Mouse (Mus musculus): ENCODE results near the gene Glp2r. TPM values are rescaled to one million over a fixed set of nuclear protein-coding genes. Genes with fewer than 3 reads are reported as not detected.

The Glp2r gene
- polyA plus RNA-seq, 1 experiment from 2014 or later, result 4.0 TPM

DNA sequence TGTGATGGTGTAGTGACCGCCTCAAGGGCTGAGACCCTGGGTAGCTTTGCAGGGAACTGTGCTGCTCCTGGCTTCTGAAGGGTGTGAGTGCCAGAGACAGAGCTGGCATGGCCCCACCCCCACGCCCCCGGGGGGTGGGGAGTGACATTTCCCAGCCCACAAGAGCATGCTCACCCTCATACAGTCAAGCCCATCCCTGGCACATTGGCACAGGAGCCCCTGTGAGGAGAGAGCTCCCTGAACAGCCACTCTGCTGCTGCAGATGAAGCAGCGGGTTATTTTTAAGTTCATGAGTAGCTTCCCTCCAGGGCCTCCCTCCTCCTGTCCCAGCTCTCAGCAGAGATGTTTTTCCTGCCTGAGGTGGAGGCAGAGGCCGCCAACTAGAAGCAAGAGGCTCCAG, 98.8 kb downstream of the Glp2r start:
- no peak overlapping the region for H3K4me3 ChIP-seq (replicated peaks)
- no peaks in the 10 kb centered on the region for H3K27me3 ChIP-seq (replicated peaks)
- no peak overlapping the region for H3K9ac ChIP-seq
- no peaks in the 10 kb centered on the region for H3K9me3 ChIP-seq
- no peak for ATAC-seq
- H3K36me3 ChIP-seq, result no peaks in the 10 kb centered on the region
- H3K27ac ChIP-seq, result no peak overlapping the region
- H3K4me2 ChIP-seq (replicated peaks), result no peak overlapping the region
- 59% methylated on average over 5 of the region's 5 CpGs for WGBS
- H3K4me1 ChIP-seq (replicated peaks), result no peaks in the 10 kb centered on the region

DNA sequence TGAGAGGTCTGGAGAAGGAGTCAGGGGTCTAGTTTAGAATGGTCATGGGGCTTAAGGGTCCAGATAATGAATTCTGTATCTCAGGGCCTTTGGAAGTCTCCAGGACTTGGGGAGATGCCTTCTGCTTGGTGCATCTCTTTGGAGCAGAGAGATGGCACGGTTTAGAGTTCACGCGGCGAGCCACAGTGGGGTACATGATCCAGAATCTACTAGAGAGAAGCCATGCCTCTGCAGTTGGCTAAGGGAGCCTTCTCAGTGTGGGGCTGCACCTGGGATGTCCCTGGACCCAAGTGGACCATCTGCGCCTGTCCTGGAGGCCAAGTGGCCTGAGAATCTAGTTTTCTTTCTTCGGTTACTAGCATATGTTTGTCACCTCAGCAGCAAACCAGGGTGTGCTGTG, 100.9 kb downstream of the Glp2r start:
- no peaks in the 10 kb centered on the region for H3K9me3 ChIP-seq
- ATAC-seq, result no peak
- H3K4me1 ChIP-seq (replicated peaks), result no peaks in the 10 kb centered on the region
- WGBS, result 95% methylated on average over 6 of the region's 6 CpGs
- no peak overlapping the region for H3K4me2 ChIP-seq (replicated peaks)
- H3K9ac ChIP-seq, result no peak overlapping the region
- no peaks in the 10 kb centered on the region for H3K36me3 ChIP-seq
- no peaks in the 10 kb centered on the region for H3K27me3 ChIP-seq (replicated peaks)
- H3K27ac ChIP-seq, result no peak overlapping the region
- H3K4me3 ChIP-seq (replicated peaks), result no peak overlapping the region

GRCm38 (mm10) chr11:67668460-67669007, 102.4 kb downstream of the Glp2r start:
- no peaks in the 10 kb centered on the region for H3K27me3 ChIP-seq (replicated peaks)
- H3K4me2 ChIP-seq (replicated peaks), result no peak overlapping the region
- WGBS, result 88% methylated on average over 3 of the region's 3 CpGs
- no peak overlapping the region for H3K4me3 ChIP-seq (replicated peaks)
- no peaks in the 10 kb centered on the region for H3K36me3 ChIP-seq
- no peak overlapping the region for H3K9ac ChIP-seq
- H3K4me1 ChIP-seq (replicated peaks), result no peaks in the 10 kb centered on the region
- H3K9me3 ChIP-seq, result no peaks in the 10 kb centered on the region
- no peak overlapping the region for H3K27ac ChIP-seq
- ATAC-seq, result no peak

DNA sequence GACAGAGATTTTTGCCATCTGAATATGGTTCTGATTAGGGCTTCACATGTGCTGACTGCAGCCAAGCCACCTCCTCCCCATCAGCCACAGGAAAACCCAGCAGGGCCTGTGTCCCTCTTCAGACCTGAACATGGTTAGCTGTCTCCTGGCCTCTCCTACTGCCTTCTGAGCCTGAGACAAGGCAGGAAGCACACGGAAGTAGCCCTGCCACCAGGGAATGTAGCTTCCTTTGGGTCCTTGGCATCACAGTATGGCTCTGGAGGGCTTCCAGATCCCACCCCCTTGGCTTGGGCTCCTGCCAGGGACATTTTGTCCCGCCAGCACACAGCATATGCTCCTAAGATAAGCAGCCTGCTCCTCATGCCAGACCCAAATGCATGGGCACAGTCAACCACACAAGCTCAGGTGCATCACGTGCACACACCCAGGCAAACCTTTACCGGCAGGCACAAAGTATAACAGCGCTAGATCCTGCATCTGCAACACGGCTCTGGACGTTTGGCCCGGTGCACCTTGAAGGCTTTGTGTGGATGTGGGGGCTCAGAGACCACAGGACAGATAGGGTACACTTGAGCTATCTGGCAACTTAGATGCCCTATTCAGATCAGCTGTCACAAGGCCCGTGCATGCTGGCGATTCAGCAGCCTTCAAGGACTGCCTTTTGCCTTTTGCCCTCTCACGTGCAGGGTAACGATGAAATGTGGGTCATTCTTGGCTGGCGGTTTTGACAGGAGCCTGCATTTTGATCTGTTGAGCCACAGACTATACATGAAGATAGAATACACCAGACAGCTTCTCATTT, 103.2 kb downstream of the Glp2r start:
- no peaks in the 10 kb centered on the region for H3K36me3 ChIP-seq
- H3K4me1 ChIP-seq (replicated peaks), result no peaks in the 10 kb centered on the region
- no peaks in the 10 kb centered on the region for H3K27me3 ChIP-seq (replicated peaks)
- H3K4me3 ChIP-seq (replicated peaks), result no peak overlapping the region
- no peaks in the 10 kb centered on the region for H3K9me3 ChIP-seq
- ATAC-seq, result no peak
- H3K4me2 ChIP-seq (replicated peaks), result no peak overlapping the region
- H3K27ac ChIP-seq, result no peak overlapping the region
- WGBS, result 85% methylated on average over 13 of the region's 13 CpGs
- H3K9ac ChIP-seq, result no peak overlapping the region

GRCm38 (mm10) chr11:67666129-67666528, 104.8 kb downstream of the Glp2r start:
- no peak overlapping the region for H3K4me3 ChIP-seq (replicated peaks)
- no peaks in the 10 kb centered on the region for H3K36me3 ChIP-seq
- no peaks in the 10 kb centered on the region for H3K27me3 ChIP-seq (replicated peaks)
- no peaks in the 10 kb centered on the region for H3K4me1 ChIP-seq (replicated peaks)
- no peaks in the 10 kb centered on the region for H3K9me3 ChIP-seq
- no peak for ATAC-seq
- H3K27ac ChIP-seq, result no peak overlapping the region
- WGBS, result 87% methylated on average over 5 of the region's 5 CpGs
- no peak overlapping the region for H3K9ac ChIP-seq
- H3K4me2 ChIP-seq (replicated peaks), result no peak overlapping the region

DNA sequence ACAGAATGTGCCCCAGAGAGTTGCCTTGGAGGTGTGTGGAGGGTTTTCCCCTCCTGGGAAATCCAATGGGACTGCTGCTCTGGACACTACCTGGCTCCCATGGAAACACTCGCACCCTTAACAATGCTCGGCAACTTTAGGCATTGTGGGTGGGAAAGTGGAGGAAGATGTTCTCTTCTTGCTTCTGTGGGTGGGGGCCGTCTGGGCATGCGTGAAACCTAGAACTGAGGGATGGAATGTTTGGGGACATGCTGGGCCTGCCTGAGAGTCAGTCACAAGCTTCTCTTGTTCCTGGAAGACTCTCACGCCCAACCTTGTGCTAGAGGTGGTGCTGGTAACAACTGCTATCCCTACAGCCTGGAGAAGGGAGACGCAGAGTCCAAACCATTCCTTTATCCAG, 106.0 kb downstream of the Glp2r start:
- Histone ChIP-seq H3K4me1 (replicated peaks) (no peaks in the 10 kb centered on the region), H3K27ac (no peak overlapping the region), H3K27me3 (replicated peaks) (no peaks in the 10 kb centered on the region), H3K4me2 (replicated peaks) (no peak overlapping the region), H3K9ac (no peak overlapping the region), H3K9me3 (no peaks in the 10 kb centered on the region), H3K4me3 (replicated peaks) (no peak overlapping the region), H3K36me3 (no peaks in the 10 kb centered on the region)
- no peak for ATAC-seq
- WGBS, result 84% methylated on average over 6 of the region's 6 CpGs

- Histone ChIP-seq H3K9ac (no peak overlapping the region), H3K27ac (no peak overlapping the region), H3K9me3 (no peaks in the 10 kb centered on the region), H3K36me3 (no peaks in the 10 kb centered on the region), H3K4me3 (replicated peaks) (no peak overlapping the region), H3K4me2 (replicated peaks) (no peak overlapping the region), H3K4me1 (replicated peaks) (no peaks in the 10 kb centered on the region), H3K27me3 (replicated peaks) (no peaks in the 10 kb centered on the region)
- 84% methylated on average over 3 of the region's 3 CpGs for WGBS
- no peak for ATAC-seq
These were observed 106.7 kb downstream of the Glp2r start for GRCm38 (mm10) chr11:67664261-67664660.

DNA sequence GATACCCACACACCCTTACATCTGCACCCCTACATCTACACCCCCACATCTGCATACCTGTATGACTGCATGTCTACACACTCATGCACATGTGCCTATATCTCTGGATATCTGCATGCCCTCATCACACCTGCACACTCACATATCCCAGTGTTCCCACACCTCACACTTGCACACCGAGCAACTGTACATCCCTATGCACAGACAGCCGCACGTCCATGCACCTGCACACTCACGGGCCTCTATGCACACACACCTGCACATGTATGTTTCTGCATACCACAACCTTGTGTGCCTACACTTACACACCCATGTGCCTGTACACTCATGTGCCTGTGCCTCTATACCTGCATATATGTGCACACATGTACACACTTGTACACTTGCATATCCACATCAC, 107.5 kb downstream of the Glp2r start:
- Histone ChIP-seq H3K27ac (no peak overlapping the region), H3K4me2 (replicated peaks) (no peak overlapping the region), H3K9me3 (no peaks in the 10 kb centered on the region), H3K4me1 (replicated peaks) (no peaks in the 10 kb centered on the region), H3K4me3 (replicated peaks) (no peak overlapping the region), H3K36me3 (no peaks in the 10 kb centered on the region), H3K27me3 (replicated peaks) (no peaks in the 10 kb centered on the region), H3K9ac (no peak overlapping the region)
- WGBS, result 95% methylated on average over 4 of the region's 4 CpGs
- ATAC-seq, result no peak

DNA sequence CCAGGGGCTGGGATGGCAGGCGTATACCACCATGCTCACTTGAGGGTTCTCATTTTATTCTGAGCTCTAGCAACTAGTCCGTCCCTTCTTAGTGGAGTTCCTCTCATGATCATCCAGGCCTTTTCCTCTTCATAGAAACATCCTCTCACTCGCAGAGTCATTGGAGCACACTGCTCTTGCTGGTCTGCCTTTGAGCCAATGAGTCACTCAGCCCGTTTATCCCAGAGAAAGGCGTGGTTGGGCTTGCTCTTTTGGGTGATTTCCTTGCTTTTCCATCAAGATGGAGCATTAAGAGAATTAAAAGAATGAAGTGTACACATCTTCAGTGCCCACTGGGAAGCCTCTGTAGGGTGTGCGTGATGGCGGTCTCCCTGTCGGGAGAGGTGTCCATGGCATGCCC, 109.5 kb downstream of the Glp2r start:
- Histone ChIP-seq H3K27ac (no peak overlapping the region), H3K27me3 (replicated peaks) (no peaks in the 10 kb centered on the region), H3K36me3 (no peaks in the 10 kb centered on the region), H3K4me2 (replicated peaks) (no peak overlapping the region), H3K4me3 (replicated peaks) (no peak overlapping the region), H3K9ac (no peak overlapping the region), H3K4me1 (replicated peaks) (no peaks in the 10 kb centered on the region), H3K9me3 (no peaks in the 10 kb centered on the region)
- 88% methylated on average over 8 of the region's 8 CpGs for WGBS
- no peak for ATAC-seq

DNA sequence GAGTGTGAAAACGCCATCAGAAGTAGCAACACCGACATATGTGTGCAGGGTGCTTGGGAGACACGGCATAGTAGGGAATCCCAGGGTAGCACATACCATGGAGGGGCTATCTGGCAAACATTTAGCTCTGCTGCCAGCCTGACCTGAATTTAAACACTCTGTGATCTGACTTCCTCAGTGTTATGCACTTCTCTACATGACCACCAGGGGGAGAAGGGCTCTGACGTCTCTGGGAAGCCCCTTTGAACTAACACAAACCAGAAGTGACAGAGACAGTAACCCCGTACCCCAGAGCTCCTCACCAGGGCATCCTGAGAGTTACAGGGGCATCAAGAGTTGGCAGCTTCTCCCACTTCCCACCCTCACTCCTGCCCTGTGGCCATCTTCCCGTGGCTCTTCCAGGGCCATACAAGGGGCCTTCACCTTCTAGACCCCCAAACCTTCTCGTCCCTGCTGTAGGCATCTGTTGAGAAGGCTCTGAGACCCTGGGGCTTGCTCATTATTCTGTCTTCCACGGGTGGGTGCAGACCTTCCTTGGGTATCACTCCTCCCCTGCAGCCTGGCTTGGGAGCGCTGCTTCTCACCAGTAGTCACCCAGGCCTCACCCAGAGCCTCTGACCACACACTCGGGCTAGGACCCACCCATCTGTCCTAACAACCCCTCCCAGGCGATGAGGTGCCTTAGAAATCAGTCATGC, 113.1 kb downstream of the Glp2r start:
- Histone ChIP-seq H3K9ac (no peak overlapping the region), H3K27me3 (replicated peaks) (no peaks in the 10 kb centered on the region), H3K9me3 (no peaks in the 10 kb centered on the region), H3K4me3 (replicated peaks) (no peak overlapping the region), H3K36me3 (no peaks in the 10 kb centered on the region), H3K27ac (no peak overlapping the region), H3K4me2 (replicated peaks) (no peak overlapping the region), H3K4me1 (replicated peaks) (no peaks in the 10 kb centered on the region)
- WGBS, result 41% methylated on average over 11 of the region's 11 CpGs
- no peak for ATAC-seq

GRCm38 (mm10) chr11:67656811-67657210, 114.1 kb downstream of the Glp2r start:
- Histone ChIP-seq H3K4me3 (replicated peaks) (no peak overlapping the region), H3K4me1 (replicated peaks) (0 out of 2 replicates have a peak, but pooled peaks cover 6% of the 10 kb centered on the region), H3K9ac (no peak overlapping the region), H3K36me3 (no peaks in the 10 kb centered on the region), H3K4me2 (replicated peaks) (no peak overlapping the region), H3K27ac (no peak overlapping the region), H3K27me3 (replicated peaks) (no peaks in the 10 kb centered on the region), H3K9me3 (no peaks in the 10 kb centered on the region)
- 86% methylated on average over 9 of the region's 9 CpGs for WGBS
- ATAC-seq, result no peak

DNA sequence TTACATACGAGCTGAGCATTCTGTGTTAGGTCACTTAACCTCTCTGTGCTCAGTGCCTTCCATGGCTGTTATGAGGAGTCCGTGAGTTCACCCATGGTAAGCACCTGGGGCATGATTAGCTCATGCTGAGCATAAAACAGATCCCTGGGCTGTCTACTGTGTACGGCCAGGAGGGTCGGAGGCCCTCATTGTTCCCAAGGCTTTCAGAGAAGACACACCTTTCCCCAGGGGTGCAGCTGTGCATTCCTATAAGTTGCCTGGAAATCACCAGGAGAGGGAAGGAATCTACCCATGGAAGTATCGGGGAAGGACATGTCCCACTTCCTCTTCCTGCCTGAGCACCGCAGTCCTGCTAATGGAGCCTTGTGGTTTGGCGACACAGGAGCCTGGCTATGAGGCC, 114.6 kb downstream of the Glp2r start:
- Histone ChIP-seq H3K4me3 (replicated peaks) (no peak overlapping the region), H3K4me2 (replicated peaks) (no peak overlapping the region), H3K36me3 (no peaks in the 10 kb centered on the region), H3K4me1 (replicated peaks) (0 out of 2 replicates have a peak, but pooled peaks cover 6% of the 10 kb centered on the region), H3K9ac (no peak overlapping the region), H3K9me3 (no peaks in the 10 kb centered on the region), H3K27ac (no peak overlapping the region), H3K27me3 (replicated peaks) (no peaks in the 10 kb centered on the region)
- WGBS, result 86% methylated on average over 7 of the region's 7 CpGs
- no peak for ATAC-seq

Data from intestine, embryonic 15.5 days (tissue).